In the genomic region with DNA sequence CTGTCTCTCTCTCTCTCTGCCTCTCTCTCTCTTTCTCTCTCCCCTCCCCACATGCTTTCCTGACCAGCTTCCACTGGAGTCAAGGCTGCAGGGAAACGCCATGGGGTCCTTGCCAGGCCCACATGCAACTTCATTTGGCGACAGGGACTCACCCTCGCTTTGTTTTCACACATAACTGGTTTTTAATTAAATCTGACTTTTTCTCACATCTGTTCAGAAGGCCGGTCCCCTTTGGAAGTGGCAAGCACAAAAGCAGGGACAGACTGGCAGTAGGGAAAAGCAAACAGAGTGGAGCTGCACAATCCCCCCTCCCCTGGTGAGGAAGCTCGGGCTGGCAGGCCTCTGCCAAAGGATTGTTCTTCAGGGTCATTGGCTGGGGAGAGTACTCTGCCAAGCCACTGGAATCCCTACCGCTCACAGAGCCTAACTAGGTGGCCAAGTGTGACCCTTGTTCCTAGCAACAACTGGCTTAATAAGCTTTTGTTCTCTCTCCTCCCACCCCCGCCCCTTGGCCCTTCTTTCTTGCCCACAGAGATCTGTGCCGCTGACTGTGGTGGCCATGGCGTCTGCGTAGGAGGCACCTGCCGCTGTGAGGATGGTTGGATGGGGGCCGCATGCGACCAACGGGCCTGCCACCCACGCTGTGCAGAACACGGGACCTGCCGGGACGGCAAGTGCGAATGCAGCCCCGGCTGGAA, we compare ENCODE assay signal across 8 mouse cellular contexts.
DNase-seq lines count a peak whose midpoint lies in the region; ATAC-seq and TF ChIP-seq lines count a peak whose summit lies in the region.

No protein-coding gene starts in this region.

- DNase-seq in intestine, embryonic 14.5 days (ENCODE audit: low spot score) = no peak
- peak; percentile 11 to 25 for DNase-seq in cerebellum, postnatal 36 days
- peak; percentile 55 for DNase-seq in kidney, postnatal 10 days
- peak; percentile 94 for DNase-seq in midbrain, embryonic 11.5 days (ENCODE audit: low spot score, missing footprints)
- peak; percentile 35 for DNase-seq in right cerebral cortex, postnatal 4 days
- no peak for DNase-seq in spleen, postnatal 4 days (ENCODE audit: low spot score in 2 of 2)

- H3K4me1 ChIP-seq in intestine, embryonic 14.5 days (replicated peaks; ENCODE audit: control insufficient read depth, insufficient read depth, low read length) = peaks cover 41% of the 10 kb centered on the region
- H3K4me1 ChIP-seq in intestine, postnatal 0 days (replicated peaks; ENCODE audit: control insufficient read depth, insufficient read depth, low read length) = no peaks in the 10 kb centered on the region; the same call in 1 of the 2 replicates
- peaks cover 28% of the 10 kb centered on the region for H3K4me1 ChIP-seq in heart, embryonic 12.5 days (replicated peaks)
- peaks cover 34% of the 10 kb centered on the region for H3K4me1 ChIP-seq in midbrain, embryonic 11.5 days (ENCODE audit: control insufficient read depth, insufficient read depth, low read length)

- peak; percentile 71 for ATAC-seq in intestine, embryonic 14.5 days (replicated peaks; ENCODE audit: low FRiP score, low TSS enrichment, low read depth)
- no peak for ATAC-seq in intestine, postnatal 0 days
- ATAC-seq in heart, embryonic 12.5 days (ENCODE audit: insufficient number of reproducible peaks, low FRiP score) = no peak
- peak; percentile 92 for ATAC-seq in midbrain, embryonic 11.5 days (ENCODE audit: low FRiP score)

- no peaks in the 10 kb centered on the region for H3K27me3 ChIP-seq in intestine, embryonic 14.5 days (replicated peaks; ENCODE audit: control insufficient read depth, insufficient read depth, low read length)
- no peaks in the 10 kb centered on the region for H3K27me3 ChIP-seq in intestine, postnatal 0 days (replicated peaks; ENCODE audit: control insufficient read depth, insufficient read depth, low read length)
- no peaks in the 10 kb centered on the region for H3K27me3 ChIP-seq in heart, embryonic 12.5 days (replicated peaks)
- no peaks in the 10 kb centered on the region; the same call in 1 of the 2 replicates for H3K27me3 ChIP-seq in midbrain, embryonic 11.5 days (ENCODE audit: control insufficient read depth, insufficient read depth, low read length)

- no peaks in the 10 kb centered on the region for H3K9me3 ChIP-seq in intestine, embryonic 14.5 days (ENCODE audit: control insufficient read depth, low read length)
- H3K9me3 ChIP-seq in intestine, postnatal 0 days (ENCODE audit: control insufficient read depth) = no peaks in the 10 kb centered on the region
- no peaks in the 10 kb centered on the region for H3K9me3 ChIP-seq in heart, embryonic 12.5 days (replicated peaks)
- H3K9me3 ChIP-seq in midbrain, embryonic 11.5 days (ENCODE audit: control insufficient read depth, low read length) = no peaks in the 10 kb centered on the region

- peak overlapping the region; percentile 83 for H3K27ac ChIP-seq in intestine, embryonic 14.5 days (ENCODE audit: low read depth)
- no peak overlapping the region for H3K27ac ChIP-seq in intestine, postnatal 0 days (ENCODE audit: low read depth, low read length)
- peak overlapping the region; percentile 78 for H3K27ac ChIP-seq in heart, embryonic 12.5 days (ENCODE audit: poor library complexity, severe bottlenecking)
- peak overlapping the region; percentile 85 for H3K27ac ChIP-seq in midbrain, embryonic 11.5 days (ENCODE audit: low read depth, low read length)

- H3K9ac ChIP-seq in intestine, embryonic 14.5 days (ENCODE audit: low read length) = no peak overlapping the region
- H3K9ac ChIP-seq in intestine, postnatal 0 days (ENCODE audit: low read depth, low read length) = no peak overlapping the region
- H3K9ac ChIP-seq in heart, embryonic 12.5 days = no peak overlapping the region
- H3K9ac ChIP-seq in midbrain, embryonic 11.5 days (ENCODE audit: low read length) = peak overlapping the region; percentile 26

- no peak overlapping the region for H3K4me2 ChIP-seq in intestine, embryonic 14.5 days (ENCODE audit: low read length)
- no peak overlapping the region for H3K4me2 ChIP-seq in intestine, postnatal 0 days (replicated peaks; ENCODE audit: low read depth)
- H3K4me2 ChIP-seq in heart, embryonic 12.5 days = peak overlapping the region; percentile 5; the same call in 1 of the 2 replicates
- peak overlapping the region; percentile 32 for H3K4me2 ChIP-seq in midbrain, embryonic 11.5 days

- H3K4me3 ChIP-seq in intestine, embryonic 14.5 days (ENCODE audit: low read depth, low read length) = no peak overlapping the region
- no peak overlapping the region for H3K4me3 ChIP-seq in intestine, postnatal 0 days (ENCODE audit: low read depth, low read length)
- no peak overlapping the region for H3K4me3 ChIP-seq in heart, embryonic 12.5 days
- no peak overlapping the region for H3K4me3 ChIP-seq in midbrain, embryonic 11.5 days (ENCODE audit: low read depth, low read length)

- TF ChIP-seq CTCF in intestine, postnatal 0 days (IDR thresholded peaks at IDR 0.05; ENCODE audit: low read depth) = no peak

- no peaks in the 10 kb centered on the region for H3K36me3 ChIP-seq in intestine, embryonic 14.5 days (ENCODE audit: control insufficient read depth, insufficient read depth, low read length)
- no peaks in the 10 kb centered on the region; the same call in 1 of the 2 replicates for H3K36me3 ChIP-seq in intestine, postnatal 0 days (ENCODE audit: control insufficient read depth, insufficient read depth)
- no peaks in the 10 kb centered on the region for H3K36me3 ChIP-seq in heart, embryonic 12.5 days
- H3K36me3 ChIP-seq in midbrain, embryonic 11.5 days (ENCODE audit: control insufficient read depth, insufficient read depth, low read length) = no peaks in the 10 kb centered on the region

- 72% methylated on average over 20 of the region's 20 CpGs for WGBS in intestine, embryonic 14.5 days
- WGBS in intestine, postnatal 0 days = 57% methylated on average over 20 of the region's 20 CpGs
- 69% methylated on average over 20 of the region's 20 CpGs for WGBS in heart, embryonic 12.5 days
- 17% methylated on average over 20 of the region's 20 CpGs for WGBS in midbrain, embryonic 11.5 days

Comparison
In these comparisons a context has a peak if more than half of its experiments do, and no peak if none do; other contexts are left out.
1. ATAC-seq: peak in intestine, embryonic 14.5 days (single experiment) and midbrain, embryonic 11.5 days (single experiment); none in intestine, postnatal 0 days (single experiment) and heart, embryonic 12.5 days (single experiment).
2. DNase-seq: peak in cerebellum, postnatal 36 days (2 of 2), kidney, postnatal 10 days (single experiment), midbrain, embryonic 11.5 days (single experiment) and right cerebral cortex, postnatal 4 days (single experiment); none in intestine, embryonic 14.5 days (single experiment) and spleen, postnatal 4 days (0 of 2).
3. H3K4me2 ChIP-seq: peak in heart, embryonic 12.5 days (single experiment) and midbrain, embryonic 11.5 days (single experiment); none in intestine, embryonic 14.5 days (single experiment) and intestine, postnatal 0 days (single experiment).